In the genomic region with DNA sequence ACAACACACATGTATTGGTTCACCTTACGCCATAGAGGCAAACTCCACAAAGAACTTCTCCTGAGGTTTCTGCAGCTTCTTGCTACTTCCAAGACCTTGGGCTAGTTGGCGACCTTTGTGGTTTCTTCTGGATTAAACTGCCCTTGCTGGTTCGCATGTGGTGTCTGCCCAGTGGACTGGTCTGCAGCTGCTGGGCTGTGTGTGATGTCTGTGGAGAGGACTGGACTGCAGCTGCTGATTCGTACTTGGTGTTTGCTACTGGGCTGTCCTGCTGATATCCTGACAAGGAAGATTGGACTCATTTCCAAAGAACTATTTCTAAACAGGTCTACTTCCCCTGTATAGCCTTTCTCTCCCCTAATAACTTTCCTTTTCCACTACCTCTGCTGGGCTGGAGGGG, we compare ENCODE assay signal across 33 mouse cellular contexts. TPM values are rescaled to one million over a fixed set of nuclear protein-coding genes. Genes with fewer than 3 reads are reported as not detected.
"Had no signal": no experiment of that assay in that cellular context is flagged by ENCODE, and none has a peak within 500 bp of the region (broad histone marks: within the 10 kb centered on the region; RNA-seq: fewer than 3 reads in every experiment).

No protein-coding gene starts in this region.

- DNase-seq: cerebellum, adult 8-10 months; cerebellum, adult 9-10 months; cerebellum, adult 9-11 months; cerebellum, postnatal 10 days; cerebellum, postnatal 14 days; cerebellum, postnatal 25 days; cerebellum, postnatal 36 days; embryo, embryonic 11 days; forebrain, postnatal 0 days; gastrocnemius, adult 2 months; gastrocnemius, postnatal 10 days; gastrocnemius, postnatal 14 days; gastrocnemius, postnatal 25 days; gastrocnemius, postnatal 36 days; heart, adult 11 months; heart, adult 18-20 months; heart, adult 2 months had no signal

- H3K27me3 ChIP-seq: embryonic facial prominence, embryonic 12.5 days; embryonic facial prominence, embryonic 13.5 days; embryonic facial prominence, embryonic 15.5 days; forebrain, embryonic 12.5 days; forebrain, embryonic 13.5 days; forebrain, embryonic 15.5 days had no signal

- H3K4me3 ChIP-seq: embryonic facial prominence, embryonic 10.5 days; embryonic facial prominence, embryonic 12.5 days; embryonic facial prominence, embryonic 13.5 days; embryonic facial prominence, embryonic 15.5 days; erythroblast, embryonic 14.5 days; forebrain, embryonic 10.5 days; forebrain, embryonic 12.5 days; forebrain, embryonic 13.5 days; forebrain, embryonic 15.5 days; gastrocnemius, adult 2 months; heart, adult 2 months had no signal

- H3K36me3 ChIP-seq: embryonic facial prominence, embryonic 10.5 days; embryonic facial prominence, embryonic 12.5 days; embryonic facial prominence, embryonic 13.5 days; embryonic facial prominence, embryonic 15.5 days; forebrain, embryonic 10.5 days; forebrain, embryonic 12.5 days; forebrain, embryonic 15.5 days had no signal

- H3K4me2 ChIP-seq: embryonic facial prominence, embryonic 12.5 days; embryonic facial prominence, embryonic 13.5 days; embryonic facial prominence, embryonic 15.5 days; forebrain, embryonic 12.5 days; forebrain, embryonic 13.5 days; forebrain, embryonic 15.5 days had no signal

RNA-seq across cellular contexts. Expression of a gene that starts 48.8 kb away (rescaled TPM):
- total RNA-seq: granulocyte monocyte progenitor cell, adult 5-6 weeks had no signal

RNA-seq across cellular contexts. Expression of a gene that starts 48.9 kb away (rescaled TPM):
- total RNA-seq: common myeloid progenitor, adult 5-6 weeks; forebrain, postnatal 0 days; gastrocnemius, adult 18-20 months; gastrocnemius, adult 2 months; gastrocnemius, adult 8-10 months; gastrocnemius, postnatal 10 days; gastrocnemius, postnatal 14 days; gastrocnemius, postnatal 25 days; gastrocnemius, postnatal 36 days; granulocyte monocyte progenitor cell, adult 5-6 weeks; heart, adult 18-20 months; heart, adult 2 months; heart, adult 8-10 months had no signal
- polyA plus RNA-seq: cortical plate, adult 2 months; erythroblast, embryonic 14.5 days; gonadal fat pad, adult 2 months; heart, adult 2 months had no signal
